Mouse (Mus musculus): Measurements from ENCODE around the gene Tmem212.

GRCm38 (mm10) chr3:27878854-27879610 lies 17.1 kb downstream of the Tmem212 start:
- no peak for TF ChIP-seq ZC3H11A (IDR thresholded peaks at IDR 0.05; ENCODE audit: borderline replicate concordance, low read depth, low read length)
- no peak for TF ChIP-seq CHD2 (IDR thresholded peaks at IDR 0.05; ENCODE audit: low read depth, low read length)
- no peak for TF ChIP-seq ZNF384 (IDR thresholded peaks at IDR 0.05; ENCODE audit: low read depth, low read length)
